22 mouse cellular contexts compared by ENCODE assay signal in genomic region chrX:36772591-36772990, GRCm38 (mm10). TPM values are rescaled to one million over a fixed set of nuclear protein-coding genes. Genes with fewer than 3 reads are reported as not detected.
DNase-seq lines count a peak whose midpoint lies in the region; TF ChIP-seq lines count a peak whose summit lies in the region.
"Had no signal": no experiment of that assay in that cellular context is flagged by ENCODE, and none has a peak within 500 bp of the region (broad histone marks: within the 10 kb centered on the region; RNA-seq: fewer than 3 reads in every experiment).

No protein-coding gene starts in this region.

- no peaks in the 10 kb centered on the region; the same call in 1 of the 2 replicates for H3K4me1 ChIP-seq in kidney, adult 2 months (ENCODE audit: control insufficient read depth, insufficient read depth, low read length)
- H3K4me1 ChIP-seq: embryonic facial prominence, embryonic 13.5 days; embryonic facial prominence, embryonic 15.5 days; forebrain, embryonic 10.5 days; forebrain, embryonic 12.5 days had no signal

- H3K36me3 ChIP-seq in kidney, adult 2 months (ENCODE audit: control insufficient read depth, insufficient read depth, low read length), result no peaks in the 10 kb centered on the region
- H3K36me3 ChIP-seq: embryonic facial prominence, embryonic 13.5 days; embryonic facial prominence, embryonic 15.5 days; forebrain, embryonic 10.5 days; forebrain, embryonic 12.5 days had no signal

- WGBS in kidney, adult 2 months, result 84% methylated on average over 6 of the region's 6 CpGs

- H3K27me3 ChIP-seq in kidney, adult 2 months (replicated peaks; ENCODE audit: control insufficient read depth, insufficient read depth, low read length), result no peaks in the 10 kb centered on the region
- H3K27me3 ChIP-seq: embryonic facial prominence, embryonic 13.5 days; embryonic facial prominence, embryonic 15.5 days; forebrain, embryonic 12.5 days had no signal

- peak overlapping the region; percentile 64; the same call in 1 of the 2 replicates for H3K27ac ChIP-seq in kidney, adult 2 months (ENCODE audit: insufficient read depth, low read depth, low read length)
- H3K27ac ChIP-seq: embryonic facial prominence, embryonic 13.5 days; embryonic facial prominence, embryonic 15.5 days; forebrain, embryonic 10.5 days; forebrain, embryonic 12.5 days had no signal

- DNase-seq in kidney, adult 2 months, result no peak
- DNase-seq in kidney, adult 8-10 months, result no peak
- DNase-seq in ES-CJ7 (ENCODE audit: low read depth, low spot score), result peak; percentile 53
- peak; percentile 62 for DNase-seq in ZHBTc4 (ENCODE audit: low read depth, low spot score)
- DNase-seq in ovary, adult 18-20 months (ENCODE audit: low spot score), result no peak
- DNase-seq in layer of hippocampus, postnatal 36 days, result no peak
- DNase-seq: adrenal gland, adult 2 months; adrenal gland, postnatal 10 days; adrenal gland, postnatal 25 days; cerebellum, adult 11 months; cerebellum, adult 18-20 months; cerebellum, adult 8-10 months; cerebellum, adult 9-11 months; cerebellum, postnatal 14 days; cerebellum, postnatal 36 days; embryo, embryonic 11 days had no signal

- H3K4me3 ChIP-seq in kidney, adult 2 months (ENCODE audit: insufficient read depth, low read depth, low read length), result no peak overlapping the region
- H3K4me3 ChIP-seq: embryonic facial prominence, embryonic 13.5 days; embryonic facial prominence, embryonic 15.5 days; erythroblast, embryonic 14.5 days; forebrain, embryonic 10.5 days; forebrain, embryonic 12.5 days had no signal

- TF ChIP-seq POLR2A in kidney, adult 2 months (IDR thresholded peaks at IDR 0.05; ENCODE audit: low read depth, low read length), result no peak

- no peak for TF ChIP-seq CTCF in kidney, adult 2 months (conservative IDR thresholded peaks at IDR 0.05; ENCODE audit: insufficient read depth, insufficient read length, low read depth, low read length)

RNA-seq across cellular contexts. Expression of gene Slc25a5, which starts 22.9 kb away (rescaled TPM):
- polyA plus RNA-seq in kidney, adult 2 months (2012; rRNA removed), result 1,901 and 2,104 TPM in 2 replicates
- total RNA-seq in layer of hippocampus, postnatal 36 days (2021), result 100 to 1,000 TPM; 336 to 357 TPM

RNA-seq across cellular contexts. Expression of gene Slc25a43, which starts 29.1 kb away (rescaled TPM):
- polyA plus RNA-seq in kidney, adult 2 months (2012; rRNA removed), result 0.97 and 1.6 TPM in 2 replicates
- under 1 TPM in 1 of 2 experiments, not detected in 1; 0.52 TPM for total RNA-seq in layer of hippocampus, postnatal 36 days (2021)
- total RNA-seq: common myeloid progenitor, adult 5-6 weeks had no signal
- polyA plus RNA-seq: erythroblast, embryonic 14.5 days had no signal

Comparison
In these comparisons a context has a peak if more than half of its experiments do, and no peak if none do; other contexts are left out.
1. DNase-seq: peak in ES-CJ7 (single experiment) and ZHBTc4 (single experiment); none in kidney, adult 2 months (single experiment), kidney, adult 8-10 months (0 of 2), ovary, adult 18-20 months (single experiment) and layer of hippocampus, postnatal 36 days (0 of 2).